Mouse (Mus musculus): ENCODE data around the gene Gm45337.

Gm45337 gene

DNA sequence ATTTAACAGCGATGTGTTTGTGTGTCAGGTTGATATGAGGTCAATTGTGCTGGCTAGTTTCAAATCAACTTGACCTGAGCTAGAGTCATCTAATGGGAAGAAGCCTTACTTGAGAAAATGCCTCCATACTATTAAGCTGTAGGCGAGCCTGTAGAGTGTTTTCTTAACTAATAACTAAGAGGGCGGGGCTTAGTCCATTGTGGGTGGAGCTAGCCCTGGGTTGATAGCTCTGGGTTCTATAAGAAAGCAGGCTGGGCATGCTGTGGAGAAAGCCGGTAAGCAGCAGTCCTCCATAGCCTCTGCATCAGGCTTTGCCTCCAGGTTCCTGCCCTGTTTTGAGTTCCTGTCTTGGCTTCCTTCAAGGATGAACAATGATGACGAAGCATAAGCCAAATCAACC is 39.7 kb downstream of the Gm45337 start:
- DNase-seq (ENCODE audit: low spot score in 2 of 2), result no peak

DNA sequence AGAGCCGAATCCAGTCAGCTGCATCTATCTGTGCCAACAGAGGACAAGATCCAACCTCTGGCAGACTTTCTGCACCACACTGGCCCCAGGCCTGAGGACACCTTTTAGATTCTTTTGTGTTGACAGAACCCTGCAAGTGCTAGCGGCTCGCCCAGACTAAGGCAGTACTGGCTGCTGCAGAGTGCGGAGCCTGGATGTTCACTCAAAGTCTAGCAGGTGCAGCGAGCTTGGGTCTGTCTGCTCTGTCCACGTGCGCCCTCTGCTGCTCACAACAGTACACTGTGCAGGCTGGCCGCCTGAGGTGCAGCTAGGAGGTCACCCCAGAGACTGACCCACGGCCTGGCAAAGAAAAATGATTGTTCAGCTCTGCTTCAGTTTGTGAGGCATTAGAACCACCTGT is 46.6 kb downstream of the Gm45337 start:
- peak; percentile 59 to 77 for DNase-seq (ENCODE audit: low spot score in 2 of 2)

DNA sequence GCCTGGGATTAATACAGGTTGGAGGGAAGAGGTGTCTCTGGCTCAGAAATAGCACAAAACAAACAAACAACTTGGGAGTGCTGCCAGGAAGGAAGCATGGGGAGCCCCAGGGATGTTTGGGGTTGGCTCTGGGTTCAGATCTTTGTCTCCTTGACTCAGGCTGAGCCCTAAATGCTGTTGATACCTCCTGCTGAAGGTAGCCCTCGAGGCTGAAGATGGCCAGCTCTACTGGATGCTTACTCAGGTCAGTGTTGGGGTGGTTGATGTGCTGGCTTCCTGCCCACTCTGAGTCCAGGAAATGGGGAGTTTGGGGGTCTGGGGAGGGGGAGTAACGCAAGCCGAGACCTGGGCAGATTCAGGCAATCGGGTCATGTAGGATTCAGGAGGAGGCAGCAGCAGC is 47.7 kb downstream of the Gm45337 start:
- no peak for DNase-seq (ENCODE audit: low spot score in 2 of 2)

DNA sequence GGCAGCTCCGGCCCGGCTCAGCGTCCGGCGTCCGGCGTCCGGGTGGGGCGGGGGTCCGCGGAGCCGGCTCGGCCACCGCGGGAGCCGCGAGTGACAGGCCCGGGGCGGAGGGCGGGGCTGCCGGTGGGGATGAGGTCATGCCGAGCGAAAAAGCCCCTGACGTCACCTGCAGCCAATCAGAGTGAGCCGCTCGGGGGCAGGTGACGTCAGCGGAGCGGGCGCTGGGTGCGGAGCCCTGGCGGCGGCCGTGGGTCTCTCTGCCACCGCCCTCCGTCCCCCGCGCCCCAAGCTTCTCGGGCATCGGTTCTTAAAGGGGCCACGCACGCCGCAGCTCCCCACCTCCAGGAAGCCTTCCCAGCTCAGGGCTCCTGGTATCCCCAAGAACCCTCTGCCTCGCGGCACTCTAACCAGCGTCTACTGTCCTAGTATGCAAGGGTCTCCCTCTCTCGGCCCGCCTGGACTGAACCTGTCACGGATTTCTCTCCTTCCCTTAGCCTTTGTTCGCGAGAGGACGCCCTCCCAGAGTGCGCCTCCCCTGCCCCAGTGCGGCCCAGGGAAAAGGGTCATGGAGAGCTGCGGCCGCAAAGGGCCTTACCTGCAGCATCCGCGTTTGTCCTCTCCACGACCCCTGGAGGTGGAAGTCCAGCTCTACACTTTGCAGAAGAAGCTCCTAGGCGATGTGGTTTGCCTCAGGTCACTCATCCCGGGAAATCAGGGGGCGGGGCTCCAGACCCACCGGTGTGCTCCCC is 49.0 kb downstream of the Gm45337 start, which contains the start of gene Dusp8:
Gene Dusp8, minus strand, starts transcription at position 661 of the 749 bp plus-strand sequence.
- DNase-seq (ENCODE audit: low spot score in 2 of 2), result peak; percentile 78 to 86

DNA sequence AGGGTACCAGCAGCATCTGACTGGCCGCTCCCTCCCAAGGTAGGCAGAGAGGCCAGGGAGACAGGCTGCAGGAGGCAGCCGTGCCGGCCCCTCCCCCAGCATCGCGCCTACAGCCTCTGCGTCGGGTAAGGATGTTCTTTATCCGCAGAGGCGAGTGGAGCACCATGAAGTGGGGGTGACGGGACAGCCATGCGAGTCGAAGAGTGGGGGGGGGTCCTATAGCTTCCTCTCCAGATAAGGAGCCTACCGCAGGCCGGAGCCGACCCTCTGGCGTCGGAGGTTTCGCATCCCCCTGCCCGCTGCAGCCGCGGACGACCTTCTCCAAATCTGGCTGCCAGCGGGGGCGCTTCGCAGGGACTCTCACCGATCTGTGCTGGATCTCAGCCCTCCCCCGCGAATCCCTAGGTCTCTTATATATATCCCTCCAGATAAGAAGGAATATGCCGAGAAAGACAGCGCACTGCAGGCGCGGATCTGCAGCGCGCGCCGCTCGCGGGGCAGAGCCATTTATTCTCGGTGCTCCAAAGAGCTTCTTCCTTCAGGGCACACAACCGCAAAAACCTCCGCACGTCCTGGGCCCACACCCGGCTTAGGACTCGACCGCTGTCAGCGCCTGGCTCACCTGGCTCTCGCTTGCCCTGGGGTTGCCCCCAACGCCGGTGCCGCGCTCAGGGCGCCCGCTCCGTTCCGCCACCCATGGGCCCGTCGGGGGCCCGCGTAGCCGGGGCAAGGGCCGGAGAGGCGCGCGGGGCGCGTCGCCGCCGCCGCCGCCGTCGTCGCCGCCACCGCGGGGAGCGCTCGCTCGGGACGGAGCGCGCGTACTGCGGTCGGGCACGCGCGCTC is 49.9 kb downstream of the Gm45337 start:
- no peak for DNase-seq (ENCODE audit: low spot score in 2 of 2)

DNA sequence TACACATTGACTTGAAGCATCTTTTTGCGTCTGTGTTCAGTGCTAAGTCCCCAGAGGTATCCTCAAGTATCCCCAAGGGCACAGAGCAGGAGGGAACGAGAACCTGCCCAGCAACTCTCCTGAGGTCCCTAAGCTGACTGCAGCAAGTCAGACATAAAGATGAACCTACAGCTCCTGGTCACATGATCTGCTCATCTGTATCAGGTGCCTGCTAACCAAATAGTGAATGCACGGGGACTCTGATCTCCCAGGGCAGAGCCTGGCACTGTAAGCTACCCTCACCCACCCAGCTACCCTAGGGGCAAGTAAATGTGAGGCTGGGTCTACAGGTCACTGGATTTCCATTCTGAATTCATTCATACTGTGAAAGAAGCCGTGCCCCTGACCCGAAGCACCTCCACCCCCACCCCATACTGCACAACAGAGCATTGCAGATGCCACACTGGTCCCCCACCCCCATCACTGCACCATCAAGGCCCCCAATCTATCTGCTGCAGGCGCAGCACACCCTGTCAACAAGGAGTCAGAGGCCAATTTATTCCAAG is 50.6 kb downstream of the Gm45337 start:
- no peak for DNase-seq (ENCODE audit: low spot score in 2 of 2)
